Mouse (Mus musculus) forebrain, embryonic 13.5 days (tissue): Measurements from ENCODE around the gene Laptm4a. TPM values are rescaled to one million over a fixed set of nuclear protein-coding genes. Genes with fewer than 3 reads are reported as not detected.

Source experiments
- ATAC-seq: fragments of 200-750 bp; cut with Nextera tagmentation; 2 replicates; pipeline ENCODE4 v1.8.0; 2017
- H3K27ac ChIP-seq: fragments of 300-500 bp; sonication (generic); 2 replicates; pipeline ENCODE4 v1.5.1; 2015; ENCODE audit warnings: inconsistent platforms, mild to moderate bottlenecking, moderate library complexity
- H3K27me3 ChIP-seq: fragments of 300-500 bp; sonication (generic); 2 replicates; pipeline ENCODE4 v1.6.1; 2015; ENCODE audit warnings: mild to moderate bottlenecking, inconsistent platforms
- H3K36me3 ChIP-seq: fragments of 300-500 bp; sonication (generic); 2 replicates; pipeline ENCODE4 v1.6.1; 2015; ENCODE audit warnings: mild to moderate bottlenecking, inconsistent platforms; ENCODE audit not compliant: poor library complexity, severe bottlenecking
- H3K4me1 ChIP-seq: fragments of 300-500 bp; sonication (generic); 2 replicates; pipeline ENCODE4 v1.6.1; 2015; ENCODE audit warnings: inconsistent platforms
- H3K4me2 ChIP-seq: fragments of 300-500 bp; sonication (generic); 2 replicates; pipeline ENCODE4 v1.6.1; 2015; ENCODE audit warnings: inconsistent platforms, mild to moderate bottlenecking, moderate library complexity
- H3K4me3 ChIP-seq: fragments of 300-500 bp; sonication (generic); 2 replicates; pipeline ENCODE4 v1.5.1; 2015; ENCODE audit warnings: mild to moderate bottlenecking, inconsistent platforms
- H3K9ac ChIP-seq: fragments of 300-500 bp; sonication (generic); 2 replicates; pipeline ENCODE4 v1.6.1; 2015; ENCODE audit warnings: mild to moderate bottlenecking, inconsistent platforms
- H3K9me3 ChIP-seq: fragments of 300-500 bp; sonication (generic); replicated peaks from 2 replicates; pipeline ENCODE4 v1.6.1; 2016; ENCODE audit warnings: inconsistent platforms
- WGBS: fragments of 180-500 bp; shearing (Covaris S2); methylation state at CpG from one replicate; pipeline ENCODE4 v1.1.7; 2015; 5-methylcytosine and 5-hydroxymethylcytosine counted together
- polyA plus RNA-seq: library from polyadenylated mRNA; unstranded; fragments of >200 nt; fragmentation: Nextera tagmentation; extraction: Ambion mirVana; gene quantifications from 2 replicates; pipeline ENCODE4 v1.2.1, GENCODE M21; 2015

Gene Laptm4a
- polyA plus RNA-seq: 243 and 246 TPM in 2 replicates

- no peaks in the 10 kb centered on the region for H3K27me3 ChIP-seq
- peak within 1 kb of the TSS; percentile 82 for H3K4me2 ChIP-seq
- no peaks in the 10 kb centered on the region for H3K9me3 ChIP-seq
- peaks cover 31% of the 10 kb centered on the region for H3K4me1 ChIP-seq
- ATAC-seq: peak; percentile 99
- WGBS: under 1% methylated on average over 73 of the region's 73 CpGs
- peaks cover 7% of the 10 kb centered on the region; the same call in 1 of the 2 replicates for H3K36me3 ChIP-seq
- H3K4me3 ChIP-seq: peak within 1 kb of the TSS; percentile 78
- peak within 1 kb of the TSS; percentile 93 for H3K9ac ChIP-seq
- peak within 1 kb of the TSS; percentile 96 for H3K27ac ChIP-seq
These were observed at the start of gene Laptm4a for GRCm38 (mm10) chr12:8921394-8922368. TSS of gene Laptm4a (plus strand) at chr12:8921664.

- H3K27ac ChIP-seq: no peak overlapping the region
- no peaks in the 10 kb centered on the region for H3K36me3 ChIP-seq
- H3K4me3 ChIP-seq: no peak overlapping the region
- no peaks in the 10 kb centered on the region for H3K4me1 ChIP-seq
- 89% methylated on average over 9 of the region's 9 CpGs for WGBS
- no peak for ATAC-seq
- H3K27me3 ChIP-seq: no peaks in the 10 kb centered on the region
- H3K9me3 ChIP-seq: no peaks in the 10 kb centered on the region
- no peak overlapping the region for H3K9ac ChIP-seq
- no peak overlapping the region for H3K4me2 ChIP-seq
These were observed 45.9 kb upstream of the Laptm4a start for GRCm38 (mm10) chr12:8875583-8875982.

- H3K4me3 ChIP-seq: no peak overlapping the region
- no peak overlapping the region for H3K9ac ChIP-seq
- H3K27ac ChIP-seq: no peak overlapping the region
- H3K36me3 ChIP-seq: no peaks in the 10 kb centered on the region
- no peaks in the 10 kb centered on the region for H3K4me1 ChIP-seq
- ATAC-seq: no peak
- no peaks in the 10 kb centered on the region for H3K27me3 ChIP-seq
- whole genome bisulfite sequencing: 86% methylated on average over 5 of the region's 5 CpGs
- no peak overlapping the region for H3K4me2 ChIP-seq
- no peaks in the 10 kb centered on the region for H3K9me3 ChIP-seq
These were observed 44.6 kb upstream of the Laptm4a start for GRCm38 (mm10) chr12:8876865-8877264.

- ATAC-seq: no peak
- whole genome bisulfite sequencing: 86% methylated on average over 6 of the region's 6 CpGs
- Histone ChIP-seq H3K9me3 (no peaks in the 10 kb centered on the region), H3K9ac (no peak overlapping the region), H3K27me3 (no peaks in the 10 kb centered on the region), H3K27ac (no peak overlapping the region), H3K36me3 (no peaks in the 10 kb centered on the region), H3K4me1 (no peaks in the 10 kb centered on the region), H3K4me3 (no peak overlapping the region), H3K4me2 (no peak overlapping the region)
These were observed 44.1 kb upstream of the Laptm4a start for GRCm38 (mm10) chr12:8877413-8877812.

GRCm38 (mm10) chr12:8878752-8879151 is 42.7 kb upstream of the Laptm4a start:
- no peaks in the 10 kb centered on the region for H3K4me1 ChIP-seq
- whole genome bisulfite sequencing: 83% methylated on average over 2 of the region's 2 CpGs

GRCm38 (mm10) chr12:8879389-8879788 is 42.1 kb upstream of the Laptm4a start:
- Histone ChIP-seq H3K4me3 (no peak overlapping the region), H3K36me3 (no peaks in the 10 kb centered on the region), H3K9ac (no peak overlapping the region), H3K27me3 (no peaks in the 10 kb centered on the region), H3K9me3 (no peaks in the 10 kb centered on the region), H3K4me1 (peaks cover 1% of the 10 kb centered on the region; the same call in 1 of the 2 replicates), H3K27ac (no peak overlapping the region), H3K4me2 (no peak overlapping the region)
- WGBS: 70% methylated on average over 6 of the region's 6 CpGs
- ATAC-seq: no peak

More at GRCm38 (mm10) chr12:8878752-8879151, 42.7 kb upstream of the Laptm4a start:
- no peak overlapping the region for H3K27ac ChIP-seq
- H3K27me3 ChIP-seq: no peaks in the 10 kb centered on the region
- H3K4me3 ChIP-seq: no peak overlapping the region
- no peak for ATAC-seq
- no peak overlapping the region for H3K9ac ChIP-seq
- no peaks in the 10 kb centered on the region for H3K9me3 ChIP-seq
- no peaks in the 10 kb centered on the region for H3K36me3 ChIP-seq
- H3K4me2 ChIP-seq: no peak overlapping the region

- no peaks in the 10 kb centered on the region for H3K9me3 ChIP-seq
- H3K4me2 ChIP-seq: no peak overlapping the region
- WGBS: 79% methylated on average over 4 of the region's 4 CpGs
- no peak overlapping the region for H3K4me3 ChIP-seq
- H3K27ac ChIP-seq: no peak overlapping the region
- peaks cover 14% of the 10 kb centered on the region for H3K4me1 ChIP-seq
- ATAC-seq: no peak
- H3K9ac ChIP-seq: no peak overlapping the region
- H3K36me3 ChIP-seq: no peaks in the 10 kb centered on the region
- H3K27me3 ChIP-seq: no peaks in the 10 kb centered on the region
These were observed 39.7 kb upstream of the Laptm4a start for GRCm38 (mm10) chr12:8881736-8882135.

- H3K27ac ChIP-seq: no peak overlapping the region
- no peak overlapping the region for H3K4me2 ChIP-seq
- 90% methylated on average over 8 of the region's 8 CpGs for WGBS
- no peak overlapping the region for H3K4me3 ChIP-seq
- ATAC-seq: no peak
- H3K9me3 ChIP-seq: no peaks in the 10 kb centered on the region
- H3K9ac ChIP-seq: no peak overlapping the region
- H3K4me1 ChIP-seq: peaks cover 14% of the 10 kb centered on the region
- no peaks in the 10 kb centered on the region for H3K27me3 ChIP-seq
- H3K36me3 ChIP-seq: no peaks in the 10 kb centered on the region
These were observed 39.1 kb upstream of the Laptm4a start for GRCm38 (mm10) chr12:8882376-8882775.

GRCm38 (mm10) chr12:8884426-8885145 is 36.9 kb upstream of the Laptm4a start:
- ATAC-seq: no peak
- Histone ChIP-seq H3K9me3 (no peaks in the 10 kb centered on the region), H3K4me2 (no peak overlapping the region), H3K27ac (no peak overlapping the region), H3K36me3 (no peaks in the 10 kb centered on the region), H3K4me1 (peaks cover 14% of the 10 kb centered on the region), H3K9ac (no peak overlapping the region), H3K27me3 (no peaks in the 10 kb centered on the region), H3K4me3 (no peak overlapping the region)
- WGBS: 26% methylated on average over 13 of the region's 13 CpGs

GRCm38 (mm10) chr12:8885146-8885543 is 36.3 kb upstream of the Laptm4a start:
- no peaks in the 10 kb centered on the region for H3K27me3 ChIP-seq
- no peak for ATAC-seq
- no peak overlapping the region for H3K4me2 ChIP-seq
- peaks cover 14% of the 10 kb centered on the region for H3K4me1 ChIP-seq
- WGBS: 15% methylated on average over 4 of the region's 4 CpGs
- H3K4me3 ChIP-seq: no peak overlapping the region
- no peak overlapping the region for H3K27ac ChIP-seq
- no peaks in the 10 kb centered on the region for H3K36me3 ChIP-seq
- no peaks in the 10 kb centered on the region for H3K9me3 ChIP-seq
- no peak overlapping the region for H3K9ac ChIP-seq

GRCm38 (mm10) chr12:8885950-8886349 is 35.5 kb upstream of the Laptm4a start:
- WGBS: 69% methylated on average over 3 of the region's 3 CpGs
- no peak for ATAC-seq
- H3K9me3 ChIP-seq: no peaks in the 10 kb centered on the region

GRCm38 (mm10) chr12:8888445-8888844 is 33.0 kb upstream of the Laptm4a start:
- Histone ChIP-seq H3K27me3 (no peaks in the 10 kb centered on the region), H3K9ac (no peak overlapping the region), H3K36me3 (no peaks in the 10 kb centered on the region), H3K4me2 (no peak overlapping the region), H3K27ac (no peak overlapping the region), H3K4me3 (no peak overlapping the region), H3K4me1 (peaks cover 14% of the 10 kb centered on the region), H3K9me3 (no peaks in the 10 kb centered on the region)
- WGBS: 49% methylated on average over 7 of the region's 7 CpGs
- ATAC-seq: no peak

More at GRCm38 (mm10) chr12:8885950-8886349, 35.5 kb upstream of the Laptm4a start:
- Histone ChIP-seq H3K4me3 (no peak overlapping the region), H3K36me3 (no peaks in the 10 kb centered on the region), H3K27ac (no peak overlapping the region), H3K9ac (no peak overlapping the region), H3K27me3 (no peaks in the 10 kb centered on the region), H3K4me2 (no peak overlapping the region), H3K4me1 (peaks cover 14% of the 10 kb centered on the region)
